Mouse (Mus musculus) hindbrain, embryonic 10.5 days (tissue): ENCODE results near the gene Epb41l1. TPM values are rescaled to one million over a fixed set of nuclear protein-coding genes. Genes with fewer than 3 reads are reported as not detected.
"Not testable (repeated sequence)": the region's sequence is repeated elsewhere in the genome, so short reads cannot be mapped to it uniquely, and the experiment has no call there.

Source experiments
- DNase-seq: peaks from one replicate; pipeline ENCODE4 v3.0.0-alpha.2; 2017; ENCODE audit warnings: low spot score
- H3K27ac ChIP-seq: fragments of 300-500 bp; sonication (generic); 2 replicates; pipeline ENCODE4 v1.5.1; 2016; ENCODE audit warnings: mild to moderate bottlenecking, moderate library complexity
- H3K27me3 ChIP-seq: fragments of 300-500 bp; sonication (generic); 2 replicates; pipeline ENCODE4 v1.6.1; 2016; ENCODE audit warnings: mild to moderate bottlenecking; ENCODE audit not compliant: poor library complexity, insufficient read depth, severe bottlenecking
- H3K36me3 ChIP-seq: fragments of 300-500 bp; sonication (generic); 2 replicates; pipeline ENCODE4 v1.6.1; 2016; ENCODE audit warnings: mild to moderate bottlenecking, moderate library complexity
- H3K4me1 ChIP-seq: fragments of 300-500 bp; sonication (generic); replicated peaks from 2 replicates; pipeline ENCODE4 v1.6.1; 2016; ENCODE audit warnings: mild to moderate bottlenecking
- H3K4me3 ChIP-seq: fragments of 300-500 bp; sonication (generic); 2 replicates; pipeline ENCODE4 v1.5.1; 2016; ENCODE audit warnings: mild to moderate bottlenecking, moderate library complexity
- H3K9me3 ChIP-seq: fragments of 300-500 bp; sonication (generic); 2 replicates; pipeline ENCODE4 v1.6.1; 2016; ENCODE audit warnings: mild to moderate bottlenecking, moderate library complexity
- WGBS: fragments of 180-500 bp; shearing (Covaris S2); methylation state at CpG from one replicate; pipeline ENCODE4 v1.1.7; 2016; 5-methylcytosine and 5-hydroxymethylcytosine counted together
- polyA plus RNA-seq: library from polyadenylated mRNA; unstranded; fragments of >200 nt; fragmentation: Nextera tagmentation; extraction: Ambion mirVana; gene quantifications from 2 replicates; pipeline ENCODE4 v1.2.1, GENCODE M21; 2016

Gene Epb41l1
- polyA plus RNA-seq, 1 experiment from 2014 or later = 2.1 TPM

DNA sequence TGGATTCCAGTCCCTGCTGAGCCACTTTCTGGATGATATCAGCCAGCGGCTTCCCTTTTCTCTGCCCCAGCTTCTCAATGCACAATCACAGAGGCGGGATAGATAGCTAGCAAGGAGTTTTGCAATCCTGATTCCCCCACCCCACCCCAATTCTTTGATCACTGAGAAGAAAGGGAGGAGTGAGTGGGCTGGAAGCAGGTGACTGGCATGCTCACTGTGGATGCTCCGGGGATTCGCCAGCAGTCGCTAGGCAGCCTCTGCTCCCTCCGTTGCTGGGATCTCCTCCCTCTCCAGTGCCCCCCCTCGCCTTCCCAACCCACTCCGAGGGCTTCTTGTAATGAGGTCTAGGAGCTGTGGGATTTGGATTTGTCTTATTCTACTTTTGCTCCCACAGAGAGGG is 12.5 kb upstream of the Epb41l1 start:
- WGBS = 33% methylated on average over 8 of the region's 8 CpGs
- Histone ChIP-seq H3K27ac (peak overlapping the region; percentile 80), H3K9me3 (no peaks in the 10 kb centered on the region), H3K27me3 (no peaks in the 10 kb centered on the region), H3K36me3 (no peaks in the 10 kb centered on the region), H3K4me1 (peaks cover 22% of the 10 kb centered on the region), H3K4me3 (no peak overlapping the region)
- no peak for DNase-seq

DNA sequence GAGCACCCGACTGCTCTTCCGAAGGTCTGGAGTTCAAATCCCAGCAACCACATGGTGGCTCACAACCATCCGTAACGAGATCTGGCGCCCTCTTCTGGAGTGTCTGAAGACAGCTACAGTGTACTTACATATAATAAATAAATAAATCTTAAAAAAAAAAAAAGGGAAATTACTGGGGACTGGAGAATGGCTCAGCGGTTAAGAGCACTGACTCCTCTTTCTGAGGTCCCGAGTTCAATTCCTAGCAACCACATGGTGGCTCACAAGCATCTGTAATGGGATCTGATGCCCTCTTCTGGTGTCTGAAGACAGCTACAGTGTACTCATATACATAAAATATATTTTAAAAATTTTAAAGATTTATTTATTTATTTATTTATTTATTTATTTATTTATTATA is 9.4 kb upstream of the Epb41l1 start:
- WGBS = 80% methylated on average over 7 of the region's 7 CpGs
- not testable (repeated sequence) for H3K27me3 ChIP-seq, H3K36me3 ChIP-seq, H3K9me3 ChIP-seq, DNase-seq, H3K27ac ChIP-seq, H3K4me3 ChIP-seq
- peaks cover 22% of the 10 kb centered on the region for H3K4me1 ChIP-seq

DNA sequence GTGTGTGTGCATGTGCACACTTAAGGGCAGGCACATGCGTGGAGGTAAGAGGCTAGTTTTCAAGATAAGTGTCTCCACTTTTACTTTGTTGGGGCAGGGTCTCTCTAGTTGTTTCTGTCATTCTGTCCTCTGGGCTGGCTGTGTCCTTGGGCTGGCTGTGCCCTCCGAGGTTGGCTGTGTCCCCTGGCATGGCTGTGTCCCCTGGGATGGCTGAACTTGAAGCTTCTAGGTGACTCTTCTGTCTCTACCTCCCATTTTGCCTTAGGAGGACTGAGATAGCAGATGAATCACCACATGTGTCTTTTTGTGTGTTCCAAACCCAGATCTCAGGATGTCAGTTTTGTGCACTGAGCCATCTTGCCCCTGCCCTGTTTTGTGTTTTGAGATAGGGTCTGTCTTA is 5.7 kb upstream of the Epb41l1 start:
- DNase-seq = no peak
- Histone ChIP-seq H3K27ac (no peak overlapping the region), H3K36me3 (no peaks in the 10 kb centered on the region), H3K4me3 (no peak overlapping the region), H3K27me3 (peaks cover 32% of the 10 kb centered on the region), H3K4me1 (peaks cover under 1% of the 10 kb centered on the region; the same call in 1 of the 2 replicates), H3K9me3 (no peaks in the 10 kb centered on the region)
- 88% methylated on average over 2 of the region's 2 CpGs for WGBS

DNA sequence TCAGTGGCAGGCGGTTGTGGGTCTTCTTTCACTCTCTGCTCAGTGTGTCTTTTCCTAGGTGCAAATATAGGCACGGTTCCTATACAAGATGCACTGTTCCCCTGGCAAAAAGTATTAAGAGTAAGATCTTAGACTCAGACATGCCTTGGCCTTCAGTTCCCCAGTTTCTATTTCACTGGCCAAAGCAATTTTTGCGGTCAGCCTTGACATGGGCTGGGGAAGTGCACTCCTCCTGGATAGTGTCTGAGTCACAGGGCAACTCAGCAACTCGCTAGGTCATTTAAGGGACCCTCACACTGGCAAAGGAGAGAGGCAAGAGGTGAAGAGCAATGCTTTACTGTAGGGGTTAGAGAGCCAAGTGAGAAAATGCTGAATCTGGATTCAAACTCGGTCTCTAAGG is 5.0 kb upstream of the Epb41l1 start:
- Histone ChIP-seq H3K27me3 (peaks cover 39% of the 10 kb centered on the region), H3K4me1 (peaks cover 8% of the 10 kb centered on the region), H3K9me3 (no peaks in the 10 kb centered on the region), H3K4me3 (no peak overlapping the region), H3K27ac (no peak overlapping the region), H3K36me3 (no peaks in the 10 kb centered on the region)
- no peak for DNase-seq
- WGBS = 67% methylated on average over 5 of the region's 5 CpGs

DNA sequence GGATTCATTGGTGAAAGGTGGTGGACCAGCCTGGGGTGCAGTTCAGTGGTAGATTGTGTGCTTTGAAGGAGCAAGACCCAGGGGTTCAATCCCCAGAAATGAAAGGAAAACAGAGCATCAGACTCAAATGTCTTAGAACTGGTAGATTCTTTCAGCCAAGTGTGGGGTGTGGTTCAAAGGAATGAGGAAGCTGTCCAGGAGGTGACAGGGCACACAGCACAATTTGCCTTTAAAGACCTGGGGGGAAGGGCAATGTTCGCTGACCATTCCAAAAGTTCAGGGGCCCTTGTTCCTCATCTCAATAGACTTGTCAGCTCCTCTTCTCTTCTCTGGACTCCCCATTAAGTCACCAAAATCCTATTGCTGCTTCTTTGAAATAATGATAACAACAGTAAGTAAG is 3.5 kb upstream of the Epb41l1 start:
- Histone ChIP-seq H3K27me3 (peaks cover 54% of the 10 kb centered on the region), H3K36me3 (no peaks in the 10 kb centered on the region), H3K4me3 (no peak overlapping the region), H3K27ac (no peak overlapping the region), H3K9me3 (no peaks in the 10 kb centered on the region), H3K4me1 (peaks cover 22% of the 10 kb centered on the region)
- no peak for DNase-seq
- 56% methylated on average over 1 of the region's 1 CpGs for WGBS

DNA sequence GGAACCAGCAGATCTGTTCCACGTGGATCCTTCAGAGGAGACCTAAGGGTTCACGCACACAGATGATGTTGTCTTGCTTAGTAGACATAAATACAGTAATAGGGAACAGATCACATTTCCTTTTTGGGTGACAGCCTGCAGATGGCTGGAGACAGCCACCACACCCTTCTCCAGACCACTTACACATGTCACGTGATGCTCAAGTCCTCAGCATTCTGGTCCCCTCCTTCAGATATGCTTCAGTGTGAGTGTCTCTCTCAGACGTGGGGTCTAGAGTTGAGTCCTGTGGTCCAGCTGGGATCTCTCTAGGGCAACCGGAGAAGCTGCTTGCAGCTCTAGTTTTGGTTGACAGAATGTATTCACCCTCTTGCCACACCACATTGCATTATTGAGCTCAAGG is 2.2 kb upstream of the Epb41l1 start:
- WGBS = 86% methylated on average over 5 of the region's 5 CpGs

DNA sequence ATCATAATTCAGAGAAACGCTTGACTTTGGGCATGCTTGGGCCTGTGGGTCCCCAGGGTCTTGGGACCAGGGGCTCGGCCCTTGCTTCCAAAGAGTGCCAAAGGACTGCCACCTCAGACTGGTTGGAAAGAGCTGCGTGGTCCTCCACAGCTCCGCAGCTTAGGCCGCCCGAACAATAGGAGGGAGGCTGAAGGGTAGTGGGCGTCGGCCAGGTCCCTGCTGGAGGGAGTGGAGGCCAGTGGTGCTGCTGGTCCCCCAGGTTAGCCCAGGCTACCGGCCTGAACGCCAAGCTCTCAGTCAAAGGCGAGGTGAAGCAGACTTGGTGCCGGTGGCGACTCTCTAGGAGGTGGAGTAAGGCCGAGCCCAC is 399 bp upstream of the Epb41l1 start:
- 8% methylated on average over 14 of the region's 14 CpGs for WGBS
- peaks cover 26% of the 10 kb centered on the region for H3K4me1 ChIP-seq
- no peaks in the 10 kb centered on the region for H3K36me3 ChIP-seq
- H3K9me3 ChIP-seq = no peaks in the 10 kb centered on the region
- DNase-seq = no peak
- peaks cover 81% of the 10 kb centered on the region for H3K27me3 ChIP-seq
- H3K4me3 ChIP-seq = peak overlapping the region; percentile 75
- peak overlapping the region; percentile 87 for H3K27ac ChIP-seq

More for the DNA sequence above, 2.2 kb upstream of the Epb41l1 start:
- no peaks in the 10 kb centered on the region for H3K9me3 ChIP-seq
- H3K4me3 ChIP-seq = no peak overlapping the region
- no peak for DNase-seq
- H3K36me3 ChIP-seq = no peaks in the 10 kb centered on the region
- H3K4me1 ChIP-seq = peaks cover 25% of the 10 kb centered on the region
- H3K27me3 ChIP-seq = peaks cover 67% of the 10 kb centered on the region
- H3K27ac ChIP-seq = no peak overlapping the region

DNA sequence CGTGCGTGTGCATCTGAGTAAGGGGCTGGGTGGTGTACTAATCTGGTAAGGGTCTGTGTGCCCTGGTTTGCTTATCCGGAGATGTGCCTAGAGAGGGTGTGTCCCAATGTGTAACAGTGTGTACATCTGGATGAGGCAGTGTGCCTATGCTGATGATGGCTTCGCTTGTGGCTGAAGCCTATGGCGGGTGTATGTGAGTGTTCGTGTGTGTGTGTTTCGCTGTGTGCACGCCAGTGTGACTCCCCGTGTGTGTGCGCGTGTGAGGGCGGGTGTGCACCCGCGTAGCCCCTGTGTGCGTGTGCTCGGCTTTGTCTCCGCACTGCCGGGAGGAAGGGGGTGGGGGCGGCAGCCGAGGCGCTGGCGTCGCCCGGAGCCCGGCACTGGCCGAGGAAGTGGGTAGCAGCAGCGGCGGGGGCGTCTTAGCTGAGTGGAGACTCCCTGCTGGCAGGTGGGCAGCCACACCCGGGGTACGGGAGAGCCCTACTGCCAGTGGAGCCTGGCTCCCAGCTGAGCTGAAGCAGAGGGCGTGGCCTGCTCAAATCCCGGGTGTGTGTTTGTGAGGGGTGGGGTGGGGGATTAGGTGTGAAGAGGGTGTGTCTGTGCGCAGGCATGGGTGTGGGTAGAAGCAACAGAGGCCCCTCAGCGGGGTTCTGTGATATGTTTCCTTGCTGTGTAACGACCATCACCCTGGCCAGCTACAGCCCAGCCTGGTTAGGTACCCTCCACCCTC is 837 bp downstream of the Epb41l1 start:
- DNase-seq = peak; percentile 34
- peaks cover 77% of the 10 kb centered on the region for H3K27me3 ChIP-seq
- H3K9me3 ChIP-seq = no peaks in the 10 kb centered on the region
- peaks cover 30% of the 10 kb centered on the region for H3K4me1 ChIP-seq
- peak overlapping the region; percentile 87 for H3K27ac ChIP-seq
- peak overlapping the region; percentile 75 for H3K4me3 ChIP-seq
- 1% methylated on average over 36 of the region's 36 CpGs for WGBS
- H3K36me3 ChIP-seq = no peaks in the 10 kb centered on the region

DNA sequence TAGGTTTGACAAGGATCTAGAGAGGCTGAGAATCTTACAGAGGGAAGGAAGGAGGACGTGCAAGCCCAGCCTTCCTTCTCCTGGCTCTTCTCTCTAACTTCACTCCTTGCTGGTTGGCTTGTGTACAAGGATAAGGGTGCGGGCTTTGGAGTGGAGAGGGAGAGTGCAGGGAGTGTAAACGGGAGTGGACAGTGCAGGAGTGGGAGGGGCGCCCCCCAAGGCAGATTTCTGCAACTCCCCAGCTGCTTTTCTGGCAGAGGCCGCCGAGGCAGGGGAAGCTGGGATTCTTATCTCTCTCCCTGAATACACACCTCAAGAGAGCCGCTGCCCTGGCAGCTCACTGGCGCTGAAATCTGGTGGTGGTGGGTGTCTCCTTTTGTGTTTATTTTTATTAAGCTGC is 1.9 kb downstream of the Epb41l1 start:
- Histone ChIP-seq H3K36me3 (no peaks in the 10 kb centered on the region), H3K4me3 (peak overlapping the region; percentile 18; the same call in 1 of the 2 replicates), H3K4me1 (peaks cover 30% of the 10 kb centered on the region), H3K27ac (no peak overlapping the region), H3K9me3 (no peaks in the 10 kb centered on the region), H3K27me3 (peaks cover 73% of the 10 kb centered on the region)
- 20% methylated on average over 8 of the region's 8 CpGs for WGBS
- DNase-seq = no peak

DNA sequence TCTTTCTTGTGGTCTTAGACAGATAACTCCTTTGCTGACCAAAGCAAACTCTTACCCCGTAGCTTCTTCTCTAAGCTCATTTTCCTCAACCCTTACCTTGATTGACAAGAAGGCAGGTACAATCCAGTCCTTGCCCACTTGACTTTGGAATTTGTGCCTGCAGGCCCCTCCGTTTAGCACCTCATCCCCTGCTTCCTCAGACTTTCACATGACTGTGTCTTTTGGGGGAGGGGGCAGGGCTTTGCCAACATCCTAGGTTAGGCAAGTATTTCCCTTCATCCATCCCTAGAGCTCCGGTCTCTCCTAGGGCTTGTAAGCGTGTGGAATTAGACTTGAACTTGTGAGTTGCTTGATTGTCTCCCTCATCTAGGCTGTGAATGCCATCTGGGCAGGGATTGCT is 3.0 kb downstream of the Epb41l1 start:
- Histone ChIP-seq H3K27ac (no peak overlapping the region), H3K4me3 (no peak overlapping the region), H3K27me3 (peaks cover 62% of the 10 kb centered on the region), H3K9me3 (no peaks in the 10 kb centered on the region), H3K36me3 (no peaks in the 10 kb centered on the region), H3K4me1 (peaks cover 30% of the 10 kb centered on the region)
- WGBS = 83% methylated on average over 4 of the region's 4 CpGs
- DNase-seq = no peak

DNA sequence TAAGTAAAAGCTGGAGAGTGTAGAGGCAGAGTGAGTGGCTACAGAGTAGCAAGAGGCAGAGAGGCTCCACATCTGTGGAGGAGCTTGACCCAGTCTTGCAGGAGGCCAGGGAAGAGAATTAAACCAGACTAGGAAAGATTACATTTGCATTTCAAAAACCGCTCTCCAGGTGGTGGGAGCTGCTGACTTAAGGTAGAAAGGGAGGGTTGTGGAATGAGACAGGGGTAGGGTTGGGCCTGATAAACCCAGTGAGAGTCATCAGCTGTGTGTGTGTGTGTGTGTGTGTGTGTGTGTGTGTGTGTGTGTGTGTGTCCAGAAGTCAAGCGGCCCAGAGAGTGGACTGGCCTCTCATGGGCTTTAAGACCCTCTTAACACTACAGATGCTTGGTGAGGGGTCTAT is 4.9 kb downstream of the Epb41l1 start:
- Histone ChIP-seq H3K27ac (no peak overlapping the region), H3K4me1 (peaks cover 23% of the 10 kb centered on the region), H3K9me3 (no peaks in the 10 kb centered on the region), H3K36me3 (no peaks in the 10 kb centered on the region), H3K4me3 (no peak overlapping the region), H3K27me3 (peaks cover 43% of the 10 kb centered on the region)
- WGBS = 21% methylated on average over 2 of the region's 2 CpGs
- no peak for DNase-seq

DNA sequence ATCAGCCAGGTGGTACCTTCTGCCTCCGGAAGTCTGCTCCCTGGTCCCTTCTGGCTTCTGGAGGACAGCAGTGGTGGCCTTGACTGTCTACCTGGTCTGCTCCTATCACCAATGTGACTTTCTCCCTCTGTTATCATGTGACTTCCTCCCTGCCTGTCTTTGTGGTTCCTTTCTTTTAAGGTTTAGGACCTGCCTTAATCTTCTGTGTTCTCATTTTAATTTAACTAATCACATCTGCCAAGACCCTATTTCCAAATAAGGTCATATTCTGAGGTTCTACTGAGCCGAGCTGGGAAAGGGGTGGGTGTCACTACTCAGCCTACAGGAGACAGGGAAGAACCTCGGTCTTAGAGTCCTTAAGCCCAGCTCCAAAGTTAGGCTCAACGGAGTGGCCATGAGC is 5.4 kb downstream of the Epb41l1 start:
- Histone ChIP-seq H3K9me3 (no peaks in the 10 kb centered on the region), H3K27ac (no peak overlapping the region), H3K27me3 (peaks cover 38% of the 10 kb centered on the region), H3K4me1 (peaks cover 18% of the 10 kb centered on the region), H3K36me3 (no peaks in the 10 kb centered on the region), H3K4me3 (no peak overlapping the region)
- DNase-seq = no peak
- 66% methylated on average over 4 of the region's 4 CpGs for WGBS

DNA sequence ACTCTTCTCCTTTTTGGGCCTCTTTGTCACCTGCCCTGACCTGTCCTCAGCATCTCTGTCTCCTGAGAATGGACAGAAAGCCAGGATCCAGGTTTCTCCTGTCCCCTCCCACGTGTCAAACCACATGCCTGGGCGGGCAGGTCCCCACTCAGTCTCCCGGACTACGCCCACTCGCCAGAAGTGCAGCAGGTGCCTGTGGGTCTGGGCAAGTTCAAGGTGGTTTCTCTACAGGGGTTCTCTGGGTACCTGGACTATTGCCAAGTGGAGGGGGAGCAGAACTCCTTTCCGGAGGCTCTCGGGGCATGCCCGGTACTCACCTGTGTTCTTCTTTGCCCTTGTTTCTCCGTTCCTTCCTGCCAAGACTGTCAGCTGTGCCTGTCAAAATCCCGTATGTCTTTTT is 9.1 kb downstream of the Epb41l1 start:
- whole genome bisulfite sequencing = 85% methylated on average over 10 of the region's 10 CpGs
- DNase-seq = no peak
- no peak overlapping the region for H3K4me3 ChIP-seq
- H3K27ac ChIP-seq = no peak overlapping the region
- peaks cover 16% of the 10 kb centered on the region for H3K4me1 ChIP-seq
- no peaks in the 10 kb centered on the region for H3K9me3 ChIP-seq
- H3K36me3 ChIP-seq = no peaks in the 10 kb centered on the region
- H3K27me3 ChIP-seq = 0 out of 2 replicates have a peak, but pooled peaks cover under 1% of the 10 kb centered on the region

DNA sequence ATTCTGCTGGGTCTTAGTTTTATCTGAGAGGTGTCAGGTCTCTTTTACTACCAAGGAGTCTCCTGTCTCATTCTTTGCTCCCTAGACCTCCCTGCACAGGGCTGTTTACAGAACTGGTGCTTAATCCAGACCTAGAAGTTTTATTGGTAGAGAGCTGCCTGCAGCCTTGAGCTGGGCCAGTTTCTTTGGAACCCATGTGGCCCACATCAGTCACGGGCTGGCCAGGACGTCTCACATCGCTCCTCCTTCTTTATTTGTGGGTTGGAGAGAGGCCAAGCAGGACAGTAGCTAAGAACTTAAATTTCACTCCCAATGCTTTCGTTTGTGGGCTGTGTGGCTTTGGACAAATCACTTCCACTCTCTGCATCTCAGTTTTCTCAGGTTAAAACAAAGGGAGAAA is 9.6 kb downstream of the Epb41l1 start:
- H3K36me3 ChIP-seq = no peaks in the 10 kb centered on the region
- peaks cover 15% of the 10 kb centered on the region for H3K4me1 ChIP-seq
- H3K27me3 ChIP-seq = no peaks in the 10 kb centered on the region
- no peak overlapping the region for H3K4me3 ChIP-seq
- H3K9me3 ChIP-seq = no peaks in the 10 kb centered on the region
- no peak for DNase-seq
- no peak overlapping the region for H3K27ac ChIP-seq
- 64% methylated on average over 4 of the region's 4 CpGs for WGBS
